Mouse (Mus musculus): ENCODE results near the gene Mrs2. TPM values are rescaled to one million over a fixed set of nuclear protein-coding genes. Genes with fewer than 3 reads are reported as not detected.

The Mrs2 gene
- total and polyA plus RNA-seq, 2 experiments from 2014 or later, result 13.0 to 41.8 TPM

DNA sequence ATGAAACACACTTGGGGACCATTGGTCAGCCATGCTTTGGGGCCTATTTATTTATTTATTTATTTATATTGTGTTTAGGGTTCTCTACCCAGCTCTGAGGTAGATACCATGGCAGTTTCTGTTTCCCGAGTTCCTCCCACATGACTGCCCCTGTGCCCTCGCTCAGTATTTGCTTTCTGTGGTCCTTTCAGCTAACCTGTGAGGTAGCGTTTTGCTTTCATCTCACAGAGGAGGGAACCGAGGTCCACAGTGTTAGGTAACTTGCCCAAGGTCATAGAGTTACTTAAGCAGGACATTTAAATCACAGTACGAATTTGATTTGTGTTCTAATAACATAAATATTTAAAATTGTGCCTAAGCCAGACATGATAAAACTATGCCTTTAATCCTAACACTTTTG lies 73.0 kb downstream of the Mrs2 start:
- Histone ChIP-seq H3K36me3 (ENCODE audit: insufficient read depth, low read length) (no peaks in the 10 kb centered on the region), H3K9ac (replicated peaks; ENCODE audit: low read length, poor library complexity, severe bottlenecking) (no peak overlapping the region), H3K9me3 (ENCODE audit: low read length) (no peaks in the 10 kb centered on the region), H3K4me3 (ENCODE audit: low read depth, low read length) (no peak overlapping the region), H3K4me1 (ENCODE audit: insufficient read depth, low read length) (no peaks in the 10 kb centered on the region), H3K27ac (ENCODE audit: low read depth, low read length) (no peak overlapping the region), H3K4me2 (ENCODE audit: low read depth, low read length, poor library complexity, severe bottlenecking) (no peak overlapping the region), H3K27me3 (ENCODE audit: insufficient read depth, low read length) (no peaks in the 10 kb centered on the region)
- no peak for TF ChIP-seq CTCF (IDR thresholded peaks at IDR 0.05)
- 87% methylated on average over 5 of the region's 5 CpGs for WGBS
- DNase-seq (ENCODE audit: low spot score), result no peak
- no peak for ATAC-seq (ENCODE audit: low FRiP score)

DNA sequence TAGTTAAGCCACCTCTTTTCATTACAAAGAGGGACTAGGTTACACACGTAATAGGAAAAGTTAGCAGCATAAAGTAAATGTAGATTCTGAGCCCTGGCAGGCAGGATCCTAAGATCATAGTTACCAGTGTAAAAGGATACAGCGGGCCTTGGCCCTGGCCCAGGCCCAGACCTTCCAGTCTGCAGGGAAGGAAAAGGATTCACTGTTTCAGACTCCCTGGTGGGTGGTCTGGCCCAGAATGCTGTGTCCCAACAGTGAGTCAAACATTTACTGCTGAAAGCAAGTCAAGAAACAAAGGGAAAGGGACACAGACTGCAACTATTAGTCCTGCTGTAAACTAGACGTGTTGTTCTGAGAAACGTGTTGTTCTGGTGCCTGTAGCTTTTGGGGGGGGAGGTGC lies 74.6 kb downstream of the Mrs2 start:
- no peak overlapping the region for H3K27ac ChIP-seq (ENCODE audit: low read depth, low read length)
- H3K4me3 ChIP-seq (ENCODE audit: low read depth, low read length), result no peak overlapping the region
- DNase-seq (ENCODE audit: low spot score), result peak; percentile 82
- H3K9ac ChIP-seq (replicated peaks; ENCODE audit: low read length, poor library complexity, severe bottlenecking), result no peak overlapping the region
- peaks cover 3% of the 10 kb centered on the region; the same call in 1 of the 2 replicates for H3K4me1 ChIP-seq (ENCODE audit: insufficient read depth, low read length)
- H3K4me2 ChIP-seq (ENCODE audit: low read depth, low read length, poor library complexity, severe bottlenecking), result no peak overlapping the region
- no peaks in the 10 kb centered on the region for H3K36me3 ChIP-seq (ENCODE audit: insufficient read depth, low read length)
- no peaks in the 10 kb centered on the region for H3K9me3 ChIP-seq (ENCODE audit: low read length)
- 23% methylated on average over 4 of the region's 4 CpGs for WGBS
- no peak for TF ChIP-seq CTCF (IDR thresholded peaks at IDR 0.05)
- H3K27me3 ChIP-seq (ENCODE audit: insufficient read depth, low read length), result no peaks in the 10 kb centered on the region
- peak; percentile 79 for ATAC-seq (ENCODE audit: low FRiP score)

DNA sequence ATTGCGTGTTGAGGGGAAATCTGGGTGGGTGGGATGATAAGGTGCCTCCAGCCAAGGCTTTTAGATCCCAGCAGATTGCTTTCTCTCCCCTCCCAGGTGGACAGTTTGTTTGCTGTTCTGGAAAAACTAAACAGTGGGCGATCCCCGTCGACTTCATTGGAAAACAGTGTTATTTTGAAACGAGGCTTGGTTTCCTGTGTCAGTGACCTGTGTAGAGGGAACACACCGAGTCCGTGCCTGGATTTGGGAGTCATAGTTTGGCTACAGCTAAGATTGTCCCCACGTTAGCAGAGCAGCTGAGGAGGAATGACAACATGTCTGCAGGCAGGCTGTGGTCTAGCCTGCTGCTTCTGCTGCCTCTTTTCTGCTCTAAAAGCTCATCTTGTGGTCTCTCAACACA lies 76.9 kb downstream of the Mrs2 start:
- TF ChIP-seq CTCF (IDR thresholded peaks at IDR 0.05), result no peak
- ATAC-seq (ENCODE audit: low FRiP score) (no peak), DNase-seq (ENCODE audit: low spot score) (no peak)
- Histone ChIP-seq H3K27ac (ENCODE audit: low read depth, low read length) (no peak overlapping the region), H3K9ac (replicated peaks; ENCODE audit: low read length, poor library complexity, severe bottlenecking) (no peak overlapping the region), H3K36me3 (ENCODE audit: insufficient read depth, low read length) (no peaks in the 10 kb centered on the region), H3K4me2 (ENCODE audit: low read depth, low read length, poor library complexity, severe bottlenecking) (no peak overlapping the region), H3K4me3 (ENCODE audit: low read depth, low read length) (no peak overlapping the region), H3K27me3 (ENCODE audit: insufficient read depth, low read length) (no peaks in the 10 kb centered on the region), H3K4me1 (ENCODE audit: insufficient read depth, low read length) (peaks cover 6% of the 10 kb centered on the region; the same call in 1 of the 2 replicates), H3K9me3 (ENCODE audit: low read length) (no peaks in the 10 kb centered on the region)
- WGBS, result 82% methylated on average over 8 of the region's 8 CpGs

DNA sequence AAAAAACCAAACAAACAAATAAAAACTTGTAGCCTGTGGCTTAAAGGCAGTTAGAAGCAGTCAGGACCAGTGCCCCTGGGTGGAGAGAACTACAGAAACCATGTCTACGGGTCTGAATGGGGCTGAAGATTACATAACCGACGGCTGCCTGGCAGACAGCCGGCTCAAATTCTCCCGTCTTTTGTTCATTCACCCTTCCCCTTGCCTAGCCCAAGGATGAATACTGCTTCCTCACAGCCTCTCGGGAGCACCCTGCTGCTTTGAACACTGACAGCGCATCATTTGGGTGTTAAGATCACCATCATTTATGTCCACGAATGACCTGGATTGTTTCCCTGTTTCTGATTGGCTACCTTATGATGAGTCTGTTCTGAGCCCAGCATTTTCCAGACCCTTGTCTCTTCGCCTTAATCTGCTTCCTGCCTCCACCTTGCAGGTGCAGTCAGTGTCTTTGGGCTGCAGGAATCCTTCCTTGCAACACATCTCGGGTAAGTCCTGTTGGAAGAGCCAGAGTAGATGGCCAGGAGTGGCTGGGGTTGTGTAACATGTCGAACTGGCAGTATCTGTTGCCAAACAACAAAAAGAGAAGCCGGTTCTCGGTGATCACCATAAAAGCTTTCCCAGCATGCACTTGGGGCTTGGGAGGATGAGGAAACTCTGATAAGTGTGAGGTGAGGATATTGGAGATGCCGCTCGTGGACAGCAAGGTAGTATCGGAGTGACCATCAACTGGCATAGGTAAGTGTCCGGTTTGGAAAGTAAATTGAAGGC lies 77.5 kb downstream of the Mrs2 start, which contains the start of gene Gpld1:
TSS of gene Gpld1 (plus strand) at position 641 of the 771 bp plus-strand sequence.
- H3K4me3 ChIP-seq (ENCODE audit: low read depth, low read length), result no peak within 1 kb of the TSS
- H3K36me3 ChIP-seq (ENCODE audit: insufficient read depth, low read length), result no peaks in the 10 kb centered on the region
- no peak within 1 kb of the TSS for H3K4me2 ChIP-seq (ENCODE audit: low read depth, low read length, poor library complexity, severe bottlenecking)
- no peaks in the 10 kb centered on the region for H3K27me3 ChIP-seq (ENCODE audit: insufficient read depth, low read length)
- 42% methylated on average over 17 of the region's 17 CpGs for WGBS
- H3K9me3 ChIP-seq (ENCODE audit: low read length), result no peaks in the 10 kb centered on the region
- peaks cover 11% of the 10 kb centered on the region; the same call in 1 of the 2 replicates for H3K4me1 ChIP-seq (ENCODE audit: insufficient read depth, low read length)
- TF ChIP-seq CTCF (IDR thresholded peaks at IDR 0.05), result no peak
- H3K27ac ChIP-seq (ENCODE audit: low read depth, low read length), result no peak within 1 kb of the TSS
- DNase-seq (ENCODE audit: low spot score) (peak; percentile 2), ATAC-seq (ENCODE audit: low FRiP score) (no peak)
- H3K9ac ChIP-seq (replicated peaks; ENCODE audit: low read length, poor library complexity, severe bottlenecking), result no peak within 1 kb of the TSS

DNA sequence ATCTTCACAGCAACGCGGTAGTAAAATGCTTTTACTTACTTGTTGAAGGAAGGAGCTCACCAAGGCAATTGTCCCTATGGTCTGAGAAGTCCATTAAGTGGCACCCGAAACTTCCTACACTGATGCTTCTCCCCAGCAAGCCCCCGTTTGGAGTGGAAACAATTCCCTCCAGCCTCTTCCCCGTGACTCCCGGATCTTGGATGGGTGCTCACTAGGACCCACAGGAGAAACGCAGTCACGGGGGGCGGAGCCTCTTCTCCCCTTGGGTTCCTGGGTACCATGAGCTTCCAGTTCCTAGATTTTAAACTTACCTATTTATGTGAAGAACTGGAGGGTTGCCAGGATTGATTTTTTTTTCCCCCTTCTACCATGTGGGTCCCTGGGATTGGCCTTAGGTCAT lies 80.7 kb downstream of the Mrs2 start:
- H3K9ac ChIP-seq (replicated peaks; ENCODE audit: low read length, poor library complexity, severe bottlenecking), result no peak overlapping the region
- no peak for TF ChIP-seq CTCF (IDR thresholded peaks at IDR 0.05)
- H3K4me3 ChIP-seq (ENCODE audit: low read depth, low read length), result no peak overlapping the region
- H3K4me1 ChIP-seq (ENCODE audit: insufficient read depth, low read length), result peaks cover 15% of the 10 kb centered on the region; the same call in 1 of the 2 replicates
- H3K4me2 ChIP-seq (ENCODE audit: low read depth, low read length, poor library complexity, severe bottlenecking), result no peak overlapping the region
- no peaks in the 10 kb centered on the region for H3K27me3 ChIP-seq (ENCODE audit: insufficient read depth, low read length)
- ATAC-seq (ENCODE audit: low FRiP score) (no peak), DNase-seq (ENCODE audit: low spot score) (no peak)
- H3K9me3 ChIP-seq (ENCODE audit: low read length), result no peaks in the 10 kb centered on the region
- WGBS, result 92% methylated on average over 9 of the region's 9 CpGs
- no peak overlapping the region for H3K27ac ChIP-seq (ENCODE audit: low read depth, low read length)
- no peaks in the 10 kb centered on the region for H3K36me3 ChIP-seq (ENCODE audit: insufficient read depth, low read length)

DNA sequence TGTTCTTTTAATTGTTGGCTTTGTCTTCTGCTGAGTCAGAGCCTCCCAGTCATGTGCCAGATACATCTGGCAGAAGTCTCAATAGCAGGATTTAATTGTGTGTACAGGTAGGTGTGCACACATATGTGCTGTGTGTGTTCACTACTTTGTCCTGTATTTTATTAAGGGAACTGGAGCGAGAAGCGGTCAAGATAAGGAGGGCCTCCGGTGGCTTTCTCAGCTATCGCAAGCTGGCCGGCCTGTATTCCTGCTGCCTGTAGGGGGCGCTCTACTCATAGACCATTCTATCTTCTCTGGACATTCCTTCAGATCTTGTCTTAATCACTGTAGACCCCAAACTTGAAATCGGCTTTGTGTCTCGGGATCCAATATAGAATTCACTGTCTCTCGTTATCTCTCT lies 81.5 kb downstream of the Mrs2 start:
- Histone ChIP-seq H3K4me1 (ENCODE audit: insufficient read depth, low read length) (peaks cover 15% of the 10 kb centered on the region; the same call in 1 of the 2 replicates), H3K36me3 (ENCODE audit: insufficient read depth, low read length) (no peaks in the 10 kb centered on the region), H3K9ac (replicated peaks; ENCODE audit: low read length, poor library complexity, severe bottlenecking) (no peak overlapping the region), H3K4me3 (ENCODE audit: low read depth, low read length) (no peak overlapping the region), H3K27me3 (ENCODE audit: insufficient read depth, low read length) (no peaks in the 10 kb centered on the region), H3K27ac (ENCODE audit: low read depth, low read length) (no peak overlapping the region), H3K9me3 (ENCODE audit: low read length) (no peaks in the 10 kb centered on the region), H3K4me2 (ENCODE audit: low read depth, low read length, poor library complexity, severe bottlenecking) (no peak overlapping the region)
- no peak for ATAC-seq (ENCODE audit: low FRiP score)
- TF ChIP-seq CTCF (IDR thresholded peaks at IDR 0.05), result peak; percentile 80
- peak; percentile 75 for DNase-seq (ENCODE audit: low spot score)
- WGBS, result 33% methylated on average over 9 of the region's 9 CpGs
